Mouse (Mus musculus): ENCODE measurements around the gene Snrpd3. TPM values are rescaled to one million over a fixed set of nuclear protein-coding genes. Genes with fewer than 3 reads are reported as not detected.

Gene Snrpd3
- total and polyA plus RNA-seq, 2 experiments from 2014 or later = 24.4 to 144 TPM

- Histone ChIP-seq H3K36me3 (ENCODE audit: insufficient read depth) (no peaks in the 10 kb centered on the region), H3K27ac (ENCODE audit: low read depth, low read length) (no peak overlapping the region), H3K9me3 (ENCODE audit: low read length) (no peaks in the 10 kb centered on the region), H3K4me3 (ENCODE audit: low read depth, low read length) (no peak overlapping the region), H3K27me3 (ENCODE audit: insufficient read depth, low read length) (no peaks in the 10 kb centered on the region), H3K9ac (no peak overlapping the region), H3K4me1 (ENCODE audit: insufficient read depth) (0 out of 2 replicates have a peak, but pooled peaks cover 4% of the 10 kb centered on the region), H3K4me2 (ENCODE audit: low read depth) (no peak overlapping the region)
- ATAC-seq (no peak), DNase-seq (no peak)
- WGBS = 94% methylated on average over 5 of the region's 5 CpGs
- TF ChIP-seq CTCF (IDR thresholded peaks at IDR 0.05; ENCODE audit: low read depth) = no peak
Measured at GRCm38 (mm10) chr10:75482271-75482670, 35.1 kb upstream of the Snrpd3 start.

DNA sequence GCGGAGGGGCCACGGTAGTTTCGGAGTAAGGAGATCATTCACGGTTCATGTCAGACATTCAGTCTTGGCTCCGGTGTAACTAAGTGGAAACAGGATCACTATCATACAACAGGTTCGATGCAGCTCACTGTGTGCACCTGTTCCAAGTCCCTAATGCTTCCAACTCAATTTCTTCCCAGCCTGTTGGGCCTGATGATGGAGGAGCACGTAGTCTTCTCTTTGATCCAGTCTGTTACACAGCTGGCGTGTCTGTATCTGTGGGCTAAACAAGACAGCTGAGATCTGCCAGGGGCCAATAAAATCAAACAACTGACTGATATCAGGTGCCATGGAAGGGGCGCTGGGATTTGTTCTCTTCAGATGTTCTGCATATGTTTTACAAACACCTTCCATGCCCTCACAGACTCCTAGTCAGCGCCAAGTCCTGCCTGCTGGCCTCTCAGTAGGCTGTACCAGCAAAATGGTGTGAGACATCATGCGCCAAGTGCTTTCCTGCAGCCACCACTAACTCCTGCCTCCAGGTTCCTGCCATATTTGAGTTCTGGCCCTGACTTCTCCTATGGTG is 34.4 kb upstream of the Snrpd3 start:
- 85% methylated on average over 11 of the region's 11 CpGs for WGBS
- Histone ChIP-seq H3K4me1 (ENCODE audit: insufficient read depth) (0 out of 2 replicates have a peak, but pooled peaks cover 4% of the 10 kb centered on the region), H3K27me3 (ENCODE audit: insufficient read depth, low read length) (no peaks in the 10 kb centered on the region), H3K4me2 (ENCODE audit: low read depth) (no peak overlapping the region), H3K9ac (no peak overlapping the region), H3K9me3 (ENCODE audit: low read length) (no peaks in the 10 kb centered on the region), H3K4me3 (ENCODE audit: low read depth, low read length) (no peak overlapping the region), H3K36me3 (ENCODE audit: insufficient read depth) (no peaks in the 10 kb centered on the region), H3K27ac (ENCODE audit: low read depth, low read length) (no peak overlapping the region)
- no peak for ATAC-seq
- no peak for DNase-seq
- TF ChIP-seq CTCF (IDR thresholded peaks at IDR 0.05; ENCODE audit: low read depth) = no peak

- ATAC-seq = no peak
- no peaks in the 10 kb centered on the region for H3K4me1 ChIP-seq (ENCODE audit: insufficient read depth)
- no peak overlapping the region for H3K27ac ChIP-seq (ENCODE audit: low read depth, low read length)
- no peak for DNase-seq
- TF ChIP-seq CTCF (IDR thresholded peaks at IDR 0.05; ENCODE audit: low read depth) = no peak
- H3K27me3 ChIP-seq (ENCODE audit: insufficient read depth, low read length) = no peaks in the 10 kb centered on the region
- H3K36me3 ChIP-seq (ENCODE audit: insufficient read depth) = no peaks in the 10 kb centered on the region
- H3K4me3 ChIP-seq (ENCODE audit: low read depth, low read length) = no peak overlapping the region
- no peak overlapping the region for H3K4me2 ChIP-seq (ENCODE audit: low read depth)
- WGBS = 89% methylated on average over 6 of the region's 6 CpGs
- H3K9me3 ChIP-seq (ENCODE audit: low read length) = no peaks in the 10 kb centered on the region
- no peak overlapping the region for H3K9ac ChIP-seq
Measured at GRCm38 (mm10) chr10:75484066-75484465, 33.3 kb upstream of the Snrpd3 start.

GRCm38 (mm10) chr10:75484767-75485166 is 32.6 kb upstream of the Snrpd3 start:
- no peak overlapping the region for H3K4me3 ChIP-seq (ENCODE audit: low read depth, low read length)
- no peak overlapping the region for H3K9ac ChIP-seq
- H3K4me2 ChIP-seq (ENCODE audit: low read depth) = no peak overlapping the region
- no peak for TF ChIP-seq CTCF (IDR thresholded peaks at IDR 0.05; ENCODE audit: low read depth)
- WGBS = 79% methylated on average over 6 of the region's 6 CpGs
- no peaks in the 10 kb centered on the region for H3K4me1 ChIP-seq (ENCODE audit: insufficient read depth)
- H3K27ac ChIP-seq (ENCODE audit: low read depth, low read length) = no peak overlapping the region
- no peaks in the 10 kb centered on the region for H3K9me3 ChIP-seq (ENCODE audit: low read length)
- no peak for ATAC-seq
- DNase-seq = no peak
- H3K36me3 ChIP-seq (ENCODE audit: insufficient read depth) = no peaks in the 10 kb centered on the region
- no peaks in the 10 kb centered on the region for H3K27me3 ChIP-seq (ENCODE audit: insufficient read depth, low read length)

- 59% methylated on average over 9 of the region's 9 CpGs for WGBS
- TF ChIP-seq CTCF (IDR thresholded peaks at IDR 0.05; ENCODE audit: low read depth) = peak; percentile 97
- Histone ChIP-seq H3K9ac (no peak overlapping the region), H3K4me1 (ENCODE audit: insufficient read depth) (no peaks in the 10 kb centered on the region), H3K27ac (ENCODE audit: low read depth, low read length) (no peak overlapping the region), H3K27me3 (ENCODE audit: insufficient read depth, low read length) (no peaks in the 10 kb centered on the region), H3K4me3 (ENCODE audit: low read depth, low read length) (no peak overlapping the region), H3K36me3 (ENCODE audit: insufficient read depth) (no peaks in the 10 kb centered on the region), H3K9me3 (ENCODE audit: low read length) (no peaks in the 10 kb centered on the region), H3K4me2 (ENCODE audit: low read depth) (no peak overlapping the region)
- DNase-seq (peak; percentile 89), ATAC-seq (peak; percentile 74)
Measured at GRCm38 (mm10) chr10:75486086-75486979, 31.0 kb upstream of the Snrpd3 start.

- DNase-seq (no peak), ATAC-seq (no peak; the same call in 1 of the 2 replicates)
- no peak overlapping the region for H3K9ac ChIP-seq
- no peaks in the 10 kb centered on the region for H3K9me3 ChIP-seq (ENCODE audit: low read length)
- H3K27ac ChIP-seq (ENCODE audit: low read depth, low read length) = no peak overlapping the region
- WGBS = 63% methylated on average over 3 of the region's 3 CpGs
- H3K4me3 ChIP-seq (ENCODE audit: low read depth, low read length) = no peak overlapping the region
- H3K4me1 ChIP-seq (ENCODE audit: insufficient read depth) = no peaks in the 10 kb centered on the region
- H3K36me3 ChIP-seq (ENCODE audit: insufficient read depth) = no peaks in the 10 kb centered on the region
- no peak overlapping the region for H3K4me2 ChIP-seq (ENCODE audit: low read depth)
- no peak for TF ChIP-seq CTCF (IDR thresholded peaks at IDR 0.05; ENCODE audit: low read depth)
- no peaks in the 10 kb centered on the region for H3K27me3 ChIP-seq (ENCODE audit: insufficient read depth, low read length)
Measured at GRCm38 (mm10) chr10:75487131-75487530, 30.2 kb upstream of the Snrpd3 start.

GRCm38 (mm10) chr10:75489522-75489921 is 27.8 kb upstream of the Snrpd3 start:
- DNase-seq = no peak
- H3K4me3 ChIP-seq (ENCODE audit: low read depth, low read length) = no peak overlapping the region
- H3K4me2 ChIP-seq (ENCODE audit: low read depth) = no peak overlapping the region
- no peak overlapping the region for H3K27ac ChIP-seq (ENCODE audit: low read depth, low read length)
- 38% methylated on average over 2 of the region's 2 CpGs for WGBS
- H3K9me3 ChIP-seq (ENCODE audit: low read length) = no peaks in the 10 kb centered on the region
- no peaks in the 10 kb centered on the region for H3K36me3 ChIP-seq (ENCODE audit: insufficient read depth)
- no peaks in the 10 kb centered on the region for H3K4me1 ChIP-seq (ENCODE audit: insufficient read depth)
- H3K9ac ChIP-seq = no peak overlapping the region
- TF ChIP-seq CTCF (IDR thresholded peaks at IDR 0.05; ENCODE audit: low read depth) = no peak
- no peak for ATAC-seq
- no peaks in the 10 kb centered on the region for H3K27me3 ChIP-seq (ENCODE audit: insufficient read depth, low read length)
